Mouse (Mus musculus): ENCODE measurements around the gene Ccm2. TPM values are rescaled to one million over a fixed set of nuclear protein-coding genes. Genes with fewer than 3 reads are reported as not detected.

The Ccm2 gene
- 88.8 and 94.3 TPM in 2 replicates for polyA plus RNA-seq (2014; fragmentation: Nextera tagmentation; extraction: Ambion mirVana)

DNA sequence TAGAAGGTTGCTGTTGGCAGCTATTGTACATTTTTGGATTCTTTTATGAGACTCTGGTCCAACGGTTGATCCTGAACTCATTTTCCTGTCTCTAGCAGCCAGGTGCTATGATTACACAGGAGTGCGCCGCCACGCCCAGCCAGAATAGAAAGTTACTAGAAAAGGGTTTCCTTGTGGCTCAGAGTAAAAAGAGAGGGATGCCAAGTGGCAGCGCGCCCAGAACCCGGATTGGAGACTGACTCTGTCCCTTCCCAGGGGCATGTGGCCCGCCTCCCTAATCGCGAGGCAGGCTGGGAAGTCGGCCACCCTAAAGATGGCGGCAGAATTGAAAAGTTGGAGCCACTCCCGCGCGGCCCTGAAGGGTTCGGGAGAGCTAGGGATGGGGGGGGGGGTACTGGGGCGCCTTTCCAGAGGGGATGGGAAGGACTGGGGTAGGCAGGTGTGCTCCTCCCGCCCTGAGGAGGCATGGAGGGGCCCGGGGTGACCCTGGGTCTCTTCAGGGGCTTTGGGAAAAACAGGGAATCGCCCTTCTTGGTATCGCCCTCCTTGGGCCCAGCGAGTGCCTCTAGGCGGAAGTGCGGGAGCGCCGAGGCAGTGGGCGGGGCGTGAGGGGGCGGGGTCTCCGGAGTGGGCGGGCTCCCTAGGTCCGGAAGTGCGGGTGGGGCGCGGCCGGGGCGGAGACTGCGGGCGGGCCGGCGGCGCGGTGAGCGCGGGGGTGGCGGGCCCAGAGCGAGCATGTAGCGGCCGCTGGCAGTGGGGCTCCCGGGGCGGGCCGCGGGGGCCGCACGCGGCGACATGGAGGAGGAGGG, at the start of gene Ccm2:
Ccm2 (plus strand) TSS at position 683 of the 809 bp plus-strand sequence.
- ATAC-seq (ENCODE audit: insufficient read depth) (peak; percentile 95), DNase-seq (peak; percentile 99)
- Histone ChIP-seq H3K27ac (ENCODE audit: low read depth) (peak within 1 kb of the TSS; percentile 99), H3K9ac (peak within 1 kb of the TSS; percentile 81), H3K4me1 (ENCODE audit: insufficient read depth) (peaks cover 5% of the 10 kb centered on the region), H3K4me3 (ENCODE audit: low read depth, low read length) (peak within 1 kb of the TSS; percentile 78), H3K27me3 (ENCODE audit: insufficient read depth, low read length) (no peaks in the 10 kb centered on the region), H3K36me3 (ENCODE audit: insufficient read depth) (peaks cover 7% of the 10 kb centered on the region; the same call in 1 of the 2 replicates), H3K4me2 (peak within 1 kb of the TSS; percentile 80), H3K9me3 (ENCODE audit: low read depth, low read length) (no peaks in the 10 kb centered on the region)
- TF ChIP-seq CTCF (IDR thresholded peaks at IDR 0.05; ENCODE audit: low read depth), result no peak
- WGBS, result under 1% methylated on average over 54 of the region's 57 CpGs

DNA sequence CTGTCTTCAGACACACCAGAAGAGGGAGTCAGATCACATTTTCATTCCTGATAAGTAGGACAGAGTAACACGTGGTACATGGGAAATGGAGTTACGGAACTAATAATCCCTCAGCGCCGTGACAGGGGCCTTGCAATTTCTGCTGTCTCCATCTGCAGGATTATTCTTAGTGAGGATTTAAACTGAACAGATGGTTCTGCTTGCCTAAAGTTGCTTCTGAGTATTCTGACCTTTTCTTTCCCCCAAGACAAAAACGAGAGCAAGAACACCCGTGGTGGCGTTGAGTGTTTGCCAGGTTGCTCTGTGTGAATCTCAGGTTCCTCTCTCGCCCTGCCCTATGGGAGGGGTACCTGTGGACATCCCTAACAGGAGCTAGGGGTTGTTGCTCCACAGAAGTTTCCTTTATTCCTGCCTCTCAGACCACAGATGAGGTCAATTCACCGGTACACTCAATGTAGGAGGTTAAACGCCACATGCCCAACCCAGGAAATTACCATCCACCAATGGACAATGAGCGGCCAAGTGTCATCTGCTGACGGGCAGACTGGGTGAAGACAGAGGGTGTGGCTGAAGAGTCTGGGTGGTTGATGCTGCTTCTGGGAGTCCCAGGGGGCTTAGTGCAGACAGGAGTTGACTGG, 49.3 kb upstream of the Ccm2 start:
- Histone ChIP-seq H3K4me2 (no peak overlapping the region), H3K27me3 (ENCODE audit: insufficient read depth, low read length) (no peaks in the 10 kb centered on the region), H3K36me3 (ENCODE audit: insufficient read depth) (no peaks in the 10 kb centered on the region), H3K9ac (no peak overlapping the region; the same call in 1 of the 2 replicates), H3K9me3 (ENCODE audit: low read depth, low read length) (no peaks in the 10 kb centered on the region), H3K4me3 (ENCODE audit: low read depth, low read length) (no peak overlapping the region), H3K27ac (ENCODE audit: low read depth) (no peak overlapping the region), H3K4me1 (ENCODE audit: insufficient read depth) (no peaks in the 10 kb centered on the region)
- 77% methylated on average over 12 of the region's 12 CpGs for WGBS
- ATAC-seq (ENCODE audit: insufficient read depth) (no peak), DNase-seq (no peak)
- no peak for TF ChIP-seq CTCF (IDR thresholded peaks at IDR 0.05; ENCODE audit: low read depth)

DNA sequence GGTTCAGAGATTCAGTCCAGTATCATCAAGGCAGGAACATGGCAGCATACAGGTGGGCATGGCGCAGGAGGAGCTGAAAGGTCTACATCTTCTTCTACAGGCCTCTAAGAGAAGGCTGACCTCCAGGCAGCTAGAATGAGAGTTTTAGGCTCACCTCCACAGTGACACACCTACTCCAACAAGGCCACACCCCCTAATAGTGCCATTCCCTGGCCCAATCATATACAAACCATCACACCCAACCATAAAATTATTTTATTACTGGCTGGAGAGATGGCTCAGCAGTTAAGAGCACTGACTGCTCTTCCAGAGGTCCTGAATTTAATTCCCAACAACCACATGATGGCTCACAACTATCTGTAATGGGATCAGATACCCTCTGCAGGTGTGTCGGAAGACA, 44.2 kb upstream of the Ccm2 start:
- WGBS, result 94% methylated on average over 2 of the region's 2 CpGs
- Histone ChIP-seq H3K4me3 (ENCODE audit: low read depth, low read length) (no peak overlapping the region), H3K27me3 (ENCODE audit: insufficient read depth, low read length) (no peaks in the 10 kb centered on the region), H3K9me3 (ENCODE audit: low read depth, low read length) (no peaks in the 10 kb centered on the region), H3K4me2 (no peak overlapping the region), H3K36me3 (ENCODE audit: insufficient read depth) (no peaks in the 10 kb centered on the region), H3K4me1 (ENCODE audit: insufficient read depth) (no peaks in the 10 kb centered on the region), H3K27ac (ENCODE audit: low read depth) (no peak overlapping the region), H3K9ac (no peak overlapping the region)
- DNase-seq (no peak), ATAC-seq (ENCODE audit: insufficient read depth) (no peak)
- TF ChIP-seq CTCF (IDR thresholded peaks at IDR 0.05; ENCODE audit: low read depth), result no peak

DNA sequence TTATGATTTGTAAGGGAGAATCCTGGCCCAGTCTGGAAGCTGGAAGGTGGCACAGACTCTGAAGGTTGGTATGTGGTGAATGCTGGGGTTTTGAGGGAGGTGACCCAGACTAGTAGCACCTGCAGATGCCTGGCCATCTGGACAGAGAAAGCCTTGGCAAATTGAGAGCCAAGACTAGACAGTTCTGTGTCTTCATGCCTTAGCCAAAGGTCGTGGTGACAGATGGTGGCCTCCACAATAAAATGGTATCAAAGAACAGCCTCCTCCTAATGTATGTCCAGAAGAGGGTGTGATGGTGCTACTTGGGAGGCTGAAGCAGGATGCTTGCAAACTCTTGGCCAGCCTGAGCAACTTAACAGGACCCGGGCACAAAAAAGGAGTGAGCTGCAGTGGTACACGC, 42.5 kb upstream of the Ccm2 start:
- Histone ChIP-seq H3K4me3 (ENCODE audit: low read depth, low read length) (no peak overlapping the region), H3K4me1 (ENCODE audit: insufficient read depth) (no peaks in the 10 kb centered on the region), H3K36me3 (ENCODE audit: insufficient read depth) (no peaks in the 10 kb centered on the region), H3K4me2 (no peak overlapping the region), H3K27ac (ENCODE audit: low read depth) (no peak overlapping the region), H3K27me3 (ENCODE audit: insufficient read depth, low read length) (no peaks in the 10 kb centered on the region), H3K9me3 (ENCODE audit: low read depth, low read length) (no peaks in the 10 kb centered on the region), H3K9ac (no peak overlapping the region)
- DNase-seq (no peak), ATAC-seq (ENCODE audit: insufficient read depth) (no peak)
- no peak for TF ChIP-seq CTCF (IDR thresholded peaks at IDR 0.05; ENCODE audit: low read depth)
- WGBS, result 58% methylated on average over 3 of the region's 3 CpGs

DNA sequence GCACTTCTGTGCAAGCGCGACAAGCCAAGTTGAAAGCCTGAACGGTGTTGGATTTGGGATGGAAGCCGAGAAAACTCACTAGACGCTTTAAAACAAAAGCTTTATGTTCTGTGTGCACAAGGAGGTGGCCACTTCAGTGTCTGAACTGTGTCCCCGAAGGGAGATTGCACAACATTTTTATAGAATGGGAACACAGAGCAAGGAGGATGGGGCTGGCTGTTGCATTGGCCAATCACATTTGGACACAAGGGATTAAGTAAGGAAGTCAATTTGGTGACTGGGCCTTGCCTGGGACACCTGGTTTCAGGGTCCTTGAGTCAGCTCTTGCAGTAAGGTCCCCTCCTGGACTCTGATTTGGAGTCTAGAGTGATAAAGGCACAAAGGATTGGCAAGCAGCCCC, 42.0 kb upstream of the Ccm2 start:
- H3K27me3 ChIP-seq (ENCODE audit: insufficient read depth, low read length), result no peaks in the 10 kb centered on the region
- H3K4me3 ChIP-seq (ENCODE audit: low read depth, low read length), result no peak overlapping the region
- DNase-seq (peak; percentile 6), ATAC-seq (ENCODE audit: insufficient read depth) (no peak)
- H3K4me2 ChIP-seq, result no peak overlapping the region
- H3K9me3 ChIP-seq (ENCODE audit: low read depth, low read length), result no peaks in the 10 kb centered on the region
- no peaks in the 10 kb centered on the region for H3K4me1 ChIP-seq (ENCODE audit: insufficient read depth)
- H3K27ac ChIP-seq (ENCODE audit: low read depth), result no peak overlapping the region
- 65% methylated on average over 6 of the region's 6 CpGs for WGBS
- no peak for TF ChIP-seq CTCF (IDR thresholded peaks at IDR 0.05; ENCODE audit: low read depth)
- H3K9ac ChIP-seq, result no peak overlapping the region
- H3K36me3 ChIP-seq (ENCODE audit: insufficient read depth), result no peaks in the 10 kb centered on the region

DNA sequence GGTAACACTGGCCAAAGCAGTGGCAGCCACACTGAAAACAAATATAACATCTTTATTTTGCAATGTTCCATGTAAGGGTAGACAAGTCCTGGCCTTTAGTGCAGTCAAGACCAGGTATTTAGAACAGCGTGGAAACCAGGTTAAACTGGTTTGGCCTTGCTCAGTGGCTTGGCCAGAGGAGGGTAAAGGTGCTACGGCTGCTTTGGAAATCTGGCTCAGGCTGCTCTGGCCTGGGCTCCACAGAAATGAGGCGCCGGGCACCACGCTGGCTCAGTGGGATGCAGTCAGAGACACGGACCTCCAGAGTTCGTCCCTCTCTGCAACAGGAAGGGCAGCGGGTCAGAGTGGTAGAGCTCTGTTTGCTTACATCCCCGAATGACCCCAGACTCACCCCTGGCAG, 40.2 kb upstream of the Ccm2 start:
- WGBS, result 53% methylated on average over 9 of the region's 9 CpGs
- Histone ChIP-seq H3K4me1 (ENCODE audit: insufficient read depth) (no peaks in the 10 kb centered on the region), H3K4me3 (ENCODE audit: low read depth, low read length) (no peak overlapping the region), H3K4me2 (no peak overlapping the region), H3K9ac (no peak overlapping the region), H3K27ac (ENCODE audit: low read depth) (no peak overlapping the region), H3K36me3 (ENCODE audit: insufficient read depth) (no peaks in the 10 kb centered on the region), H3K27me3 (ENCODE audit: insufficient read depth, low read length) (no peaks in the 10 kb centered on the region), H3K9me3 (ENCODE audit: low read depth, low read length) (no peaks in the 10 kb centered on the region)
- ATAC-seq (ENCODE audit: insufficient read depth) (no peak), DNase-seq (no peak)
- TF ChIP-seq CTCF (IDR thresholded peaks at IDR 0.05; ENCODE audit: low read depth), result no peak

DNA sequence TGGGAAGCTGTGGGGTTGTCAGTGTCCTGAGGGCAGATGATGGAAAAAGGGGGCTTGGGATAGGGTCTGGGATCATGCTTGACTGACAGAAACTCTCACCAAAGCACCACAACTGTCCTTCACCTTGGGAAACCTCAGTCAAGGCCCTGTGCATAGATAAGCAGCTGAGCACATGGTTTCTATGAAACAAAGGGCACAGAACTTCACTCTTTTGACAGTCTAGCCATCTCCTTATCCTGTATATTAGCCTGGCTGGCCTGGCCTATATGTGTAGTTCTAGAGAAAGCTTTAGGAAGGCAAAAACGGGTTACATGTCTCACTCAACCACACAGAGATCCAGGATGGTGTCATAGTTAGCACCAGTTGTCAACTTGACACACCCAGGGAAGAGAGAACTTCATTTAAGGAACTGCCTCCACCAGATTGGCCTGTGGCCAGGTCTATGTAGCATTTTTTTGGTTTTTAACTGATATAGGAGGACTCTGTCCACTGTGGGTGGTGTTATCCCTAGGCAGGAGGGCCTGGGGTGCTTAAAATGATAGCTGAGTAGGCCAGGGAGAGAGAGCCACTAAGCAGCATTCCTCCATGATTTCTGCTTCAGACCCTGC, 38.3 kb upstream of the Ccm2 start:
- Histone ChIP-seq H3K9ac (no peak overlapping the region), H3K27ac (ENCODE audit: low read depth) (no peak overlapping the region), H3K4me1 (ENCODE audit: insufficient read depth) (no peaks in the 10 kb centered on the region), H3K36me3 (ENCODE audit: insufficient read depth) (no peaks in the 10 kb centered on the region), H3K27me3 (ENCODE audit: insufficient read depth, low read length) (no peaks in the 10 kb centered on the region), H3K4me3 (ENCODE audit: low read depth, low read length) (no peak overlapping the region), H3K9me3 (ENCODE audit: low read depth, low read length) (no peaks in the 10 kb centered on the region), H3K4me2 (no peak overlapping the region)
- WGBS, result 54% methylated on average over 1 of the region's 1 CpGs
- ATAC-seq (ENCODE audit: insufficient read depth), result no peak
- no peak for DNase-seq
- TF ChIP-seq CTCF (IDR thresholded peaks at IDR 0.05; ENCODE audit: low read depth), result no peak

All from lung, embryonic 14.5 days (tissue).